Mouse (Mus musculus): ENCODE measurements around the gene Atp2b2.

GRCm38 (mm10) chr6:113843248-113843647 is 199.2 kb downstream of the Atp2b2 start:
- TF ChIP-seq CTCF (IDR thresholded peaks at IDR 0.05; ENCODE audit: insufficient read depth, low read depth, low read length) (no peak), POLR2A (IDR thresholded peaks at IDR 0.05; ENCODE audit: insufficient read depth, low read depth, low read length) (no peak)

Data from olfactory bulb, adult 2 months (tissue).